Mouse (Mus musculus) gastrocnemius, adult 18-20 months (tissue): ENCODE data around the gene Actr1a. TPM values are rescaled to one million over a fixed set of nuclear protein-coding genes. Genes with fewer than 3 reads are reported as not detected.
A peak's percentile ranks its signal among the peaks of the same experiment; 100 is the strongest.

Experiments used
- DNase-seq: peaks from one replicate; pipeline ENCODE4 v3.0.0; 2021; ENCODE audit warnings: low spot score
- long read RNA-seq, 2 experiments: library from polyadenylated mRNA; stranded (forward); transcript quantifications; one replicate each; pipeline ENCODE4 v2.0.0; 2021
- total RNA-seq, 2 experiments: library from RNA; stranded (reverse); gene quantifications; 2 replicates each; pipeline ENCODE4 v1.2.3; 2021

Actr1a gene
- total RNA-seq, result 10 to 100 TPM; 51.8 to 57.1 TPM
- long read RNA-seq, experiment 1, transcript Actr1a-201 (11 exons, 2,757 nt), result major isoform, 91 of 109 reads
- long read RNA-seq, experiment 1, partial matches to known transcripts, result 7 of 109 reads
- long read RNA-seq, experiment 1, other reads (novel, unspliced or antisense), result 11 of 109 reads
- long read RNA-seq, experiment 2, transcript Actr1a-201 (11 exons, 2,757 nt), result major isoform, 81 of 98 reads
- long read RNA-seq, experiment 2, partial matches to known transcripts, result 14 of 98 reads
- long read RNA-seq, experiment 2, other reads (novel, unspliced or antisense), result 3 of 98 reads

DNA sequence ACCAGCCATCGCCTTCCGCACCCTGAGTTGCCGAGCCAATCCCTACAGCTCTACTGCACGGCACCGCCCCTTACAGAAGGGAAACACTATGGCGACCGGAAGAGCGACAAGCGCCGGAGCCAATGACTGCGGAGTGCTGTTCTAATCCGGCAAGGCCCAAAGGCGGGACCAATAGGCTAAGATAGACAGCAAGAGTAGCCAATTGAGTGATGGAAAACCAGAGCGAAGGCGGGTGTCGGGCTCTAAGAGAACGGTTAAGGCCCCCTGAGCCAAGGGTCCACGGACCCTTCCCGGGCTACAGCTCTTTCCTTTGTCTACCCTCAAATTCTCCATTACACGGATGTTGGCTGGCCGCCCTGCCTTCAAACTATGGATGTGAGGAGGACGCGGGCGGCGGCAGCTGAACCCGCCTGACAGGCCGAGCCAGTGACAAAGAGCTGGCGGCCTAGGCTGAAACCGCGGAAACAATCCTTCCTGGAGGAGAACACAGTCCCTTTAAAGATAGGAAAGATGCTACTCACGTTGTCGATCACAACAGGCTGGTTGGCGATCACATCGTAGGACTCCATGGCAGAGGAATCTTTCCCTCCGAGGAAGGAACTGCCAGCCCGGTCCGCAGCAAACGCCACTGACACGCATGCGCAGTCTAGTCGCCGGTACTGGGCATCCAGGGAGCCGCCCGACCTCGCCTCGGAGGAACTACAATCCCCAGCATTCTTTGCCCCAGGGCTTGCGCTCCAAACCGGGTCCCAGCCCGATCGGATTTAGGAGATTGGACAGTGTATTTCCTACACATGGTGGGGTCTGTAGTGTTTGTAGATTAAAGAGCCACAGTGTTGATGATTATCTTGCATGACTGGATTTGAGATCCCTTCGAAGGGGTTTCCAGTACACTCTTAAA is at the start of gene Actr1a:
TSS of gene Actr1a (minus strand) at position 640 of the 901 bp plus-strand sequence.
- DNase-seq, result peak; percentile 99

DNA sequence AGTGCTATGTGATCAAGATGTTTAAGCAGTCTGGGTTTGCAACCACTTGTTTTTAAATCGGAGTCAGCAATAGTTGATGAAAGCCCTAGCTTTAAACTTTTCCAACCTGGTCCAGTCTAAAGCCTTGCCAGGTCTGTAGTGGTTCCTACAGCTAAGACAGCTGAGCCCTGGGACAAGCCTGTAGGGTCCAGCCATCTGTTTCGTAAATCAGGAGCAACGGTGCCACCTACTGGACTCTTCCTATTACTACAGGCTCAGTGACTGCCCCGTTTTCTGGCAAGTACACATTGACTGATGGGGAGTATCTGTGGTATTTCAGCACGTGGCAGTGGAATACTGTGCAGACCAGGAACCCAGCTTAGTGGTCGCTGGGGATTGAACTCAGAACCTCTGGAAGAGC is 48.7 kb upstream of the Actr1a start:
- peak; percentile 88 for DNase-seq

DNA sequence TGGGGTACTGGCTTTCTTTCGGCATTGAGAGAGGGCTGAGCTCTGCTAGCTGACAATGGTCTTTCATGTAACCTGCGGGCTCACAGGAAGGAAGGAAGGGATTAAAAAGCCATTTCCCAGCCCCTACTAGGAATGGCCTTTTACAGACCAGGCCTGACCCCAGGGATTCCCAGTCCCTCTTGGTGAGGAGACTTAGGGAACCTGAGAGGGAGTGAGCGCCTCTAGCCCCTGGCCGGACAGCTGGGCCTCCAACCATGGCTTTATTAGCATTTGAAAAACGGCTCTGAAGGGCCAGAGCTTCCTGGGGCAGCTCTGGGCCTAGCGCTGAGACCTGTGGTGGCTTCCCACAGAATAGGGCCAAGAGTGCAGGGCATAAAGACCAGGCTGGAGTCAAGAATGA is 48.0 kb upstream of the Actr1a start:
- no peak for DNase-seq

DNA sequence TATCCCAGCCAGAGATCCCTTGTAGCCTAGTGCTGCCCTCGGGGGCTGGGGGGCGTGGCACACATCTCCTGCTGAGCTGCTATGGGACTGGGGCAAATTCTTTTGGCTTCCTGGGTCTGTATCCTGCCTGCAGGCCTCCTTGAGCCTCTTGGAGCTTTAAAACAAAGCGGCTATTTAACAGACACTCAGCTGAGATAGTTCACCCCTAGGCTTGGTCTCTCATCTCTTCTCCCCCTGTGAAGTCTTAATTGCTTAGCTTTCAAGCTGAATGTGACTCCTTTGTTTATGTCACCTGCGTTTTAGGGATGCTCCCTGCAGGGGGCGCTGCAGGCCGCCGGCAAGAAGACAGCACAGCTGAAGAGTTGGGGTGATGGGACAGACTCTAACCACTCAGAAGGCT is 39.9 kb upstream of the Actr1a start:
- DNase-seq, result no peak

DNA sequence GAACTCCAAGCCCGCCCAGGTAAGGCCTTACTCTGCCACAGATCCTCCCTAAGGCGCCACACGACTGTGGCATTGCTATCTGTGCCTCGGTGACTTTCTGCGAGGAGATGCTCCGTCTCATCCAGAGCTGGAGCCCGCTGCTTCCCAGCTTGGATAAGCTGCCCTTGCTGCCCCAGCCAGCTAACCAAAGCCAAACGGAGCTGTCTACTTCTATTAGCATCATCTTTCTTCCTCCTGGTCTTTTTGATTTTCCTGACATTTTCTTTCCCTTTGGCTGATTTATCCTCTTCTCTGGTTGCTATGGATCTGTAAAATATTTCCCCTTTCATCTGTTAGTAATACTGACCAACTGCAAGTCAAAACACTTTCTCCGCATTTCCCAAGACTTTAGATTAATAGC is 39.0 kb upstream of the Actr1a start:
- DNase-seq, result no peak

DNA sequence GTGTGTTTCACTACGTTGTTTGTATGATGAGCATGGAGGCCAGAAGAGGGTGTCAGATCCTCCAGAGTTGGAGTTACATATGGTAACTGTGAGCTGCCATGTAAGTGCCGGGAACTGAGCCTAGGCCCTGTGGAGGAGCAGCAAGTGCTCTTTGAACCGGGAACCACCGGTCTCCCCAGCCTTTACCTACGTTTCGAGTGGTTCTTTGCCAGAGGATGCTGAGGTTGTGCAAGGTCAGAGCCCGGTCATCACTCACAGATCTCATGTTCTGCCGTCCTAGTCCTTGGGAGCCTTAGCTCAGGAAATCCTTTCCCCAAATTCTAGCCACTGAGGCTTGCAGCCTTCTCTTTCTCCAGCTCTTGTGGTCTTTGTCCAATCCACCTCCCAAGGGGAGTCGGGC is 38.6 kb upstream of the Actr1a start:
- no peak for DNase-seq

DNA sequence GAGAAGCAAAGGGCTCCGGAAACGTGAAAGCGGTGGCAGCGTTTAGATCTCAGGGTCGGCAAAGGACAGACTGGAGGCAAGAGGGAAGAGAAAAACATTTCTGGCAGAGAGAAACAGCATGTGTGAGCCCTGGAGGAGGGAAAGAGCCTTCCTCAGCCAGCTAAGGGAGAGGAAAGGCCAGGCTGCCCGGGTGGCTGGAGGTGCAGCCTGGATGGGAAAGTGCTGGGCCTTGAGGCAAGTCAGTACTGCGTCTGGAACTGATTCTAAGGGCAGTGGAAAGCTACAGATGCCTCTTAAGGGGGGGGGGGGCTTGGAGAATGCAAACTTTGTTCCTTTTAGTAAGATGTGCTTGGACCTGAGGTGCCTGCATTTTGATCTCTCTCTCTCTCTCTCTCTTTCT is 38.2 kb upstream of the Actr1a start:
- DNase-seq, result no peak

DNA sequence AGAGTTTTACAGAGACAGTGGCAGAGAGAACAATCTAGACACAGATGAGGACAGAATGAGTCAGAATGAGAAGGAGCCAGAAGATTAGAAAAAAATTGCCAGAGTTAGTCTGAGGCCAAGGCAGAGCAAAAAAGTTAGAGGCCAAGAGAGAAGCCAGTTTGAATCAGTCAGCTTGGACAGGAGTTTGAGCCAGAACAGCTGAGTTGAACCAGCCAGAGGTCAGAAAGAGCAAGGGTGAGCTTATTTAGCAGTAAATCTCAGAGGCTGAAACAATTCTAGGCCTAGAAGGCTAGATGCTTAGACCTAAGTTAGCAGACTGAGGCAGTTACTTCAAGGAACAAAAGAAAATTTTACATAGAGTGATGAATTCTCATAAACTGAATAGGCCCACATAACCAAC is 33.7 kb upstream of the Actr1a start:
- no peak for DNase-seq

DNA sequence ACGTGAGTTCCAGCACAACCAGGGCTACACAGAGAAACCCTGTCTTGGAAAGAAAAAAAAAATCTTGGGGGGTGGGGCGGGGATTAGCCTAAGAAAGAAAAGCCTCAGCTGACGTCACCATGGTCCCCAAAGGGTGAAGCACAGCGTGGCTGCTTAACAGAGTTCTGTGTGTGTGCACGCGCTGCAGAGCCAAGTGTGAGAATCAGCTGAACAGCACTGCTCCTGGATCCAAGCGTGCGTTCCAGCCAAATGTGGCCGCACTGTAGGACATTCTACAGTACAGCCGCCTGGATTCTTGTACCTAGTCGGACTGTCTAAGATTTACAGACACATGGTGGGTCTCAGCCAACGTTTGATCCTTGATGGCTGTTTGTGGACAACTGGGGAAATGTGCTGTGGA is 30.9 kb upstream of the Actr1a start:
- DNase-seq, result no peak

DNA sequence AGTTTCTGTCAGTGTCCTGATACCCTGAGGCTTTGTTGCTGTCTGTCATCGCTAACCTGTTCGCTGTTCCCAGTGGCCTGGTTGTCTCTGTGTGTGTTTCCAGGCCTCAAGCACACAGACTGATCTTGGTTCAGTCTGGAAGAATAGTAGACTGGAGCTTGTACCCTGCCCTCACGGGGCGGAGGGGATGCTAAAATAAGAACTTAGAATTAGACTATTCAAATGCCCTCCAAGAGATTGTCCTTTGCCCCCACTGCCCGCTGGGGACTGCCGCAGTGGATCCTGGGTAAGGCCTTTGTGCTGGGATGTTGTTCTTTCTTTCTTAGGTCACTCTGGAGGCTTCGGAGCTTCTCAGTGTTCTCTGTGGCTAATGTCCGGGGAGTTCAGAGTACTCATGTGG is 29.7 kb upstream of the Actr1a start:
- no peak for DNase-seq

DNA sequence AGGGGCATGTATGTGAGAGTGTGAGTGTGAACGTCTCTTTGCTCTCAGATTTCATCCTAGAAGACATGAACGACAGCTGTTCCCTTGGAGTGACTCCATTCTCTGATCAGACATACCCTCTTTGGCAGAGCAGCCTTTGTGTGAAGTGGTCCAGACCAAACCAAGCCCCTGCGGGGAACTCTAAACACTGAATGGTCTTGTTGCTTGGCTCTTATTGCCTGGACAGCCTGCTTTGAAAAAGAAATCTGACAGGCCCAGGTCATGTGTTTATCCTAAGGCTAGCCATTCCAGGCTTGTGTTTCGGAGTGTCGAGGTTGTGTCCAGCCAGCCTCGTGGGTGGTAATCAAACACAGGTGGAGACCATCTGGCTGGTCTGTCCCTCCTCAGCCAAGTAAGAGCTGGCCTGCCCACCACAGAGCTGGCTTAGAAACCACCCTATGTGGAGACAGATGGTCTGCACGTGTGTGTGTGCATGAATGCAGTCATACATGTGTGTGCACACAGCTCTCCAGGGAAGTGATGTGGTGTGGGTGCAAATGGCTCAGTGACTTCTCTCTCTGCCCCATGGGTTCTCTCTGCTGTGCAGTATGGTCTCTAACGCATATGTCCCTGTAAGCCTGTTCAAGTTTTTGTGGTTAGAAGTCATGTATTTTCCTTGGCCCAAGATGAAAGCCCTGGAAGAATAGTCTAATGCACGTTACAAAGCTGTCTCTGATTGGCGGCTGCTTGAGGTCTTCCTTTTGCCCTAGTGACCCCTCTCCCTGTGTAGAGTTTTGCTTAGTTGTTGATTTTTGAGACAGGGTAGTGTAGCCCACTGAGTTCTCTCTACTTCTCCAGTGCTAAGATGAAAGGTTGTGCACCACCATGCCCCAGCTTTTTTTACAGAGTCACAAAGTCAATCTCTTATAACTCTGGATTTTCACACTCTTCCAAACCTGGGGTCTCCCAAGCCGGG is 27.1 kb upstream of the Actr1a start:
- DNase-seq, result no peak

DNA sequence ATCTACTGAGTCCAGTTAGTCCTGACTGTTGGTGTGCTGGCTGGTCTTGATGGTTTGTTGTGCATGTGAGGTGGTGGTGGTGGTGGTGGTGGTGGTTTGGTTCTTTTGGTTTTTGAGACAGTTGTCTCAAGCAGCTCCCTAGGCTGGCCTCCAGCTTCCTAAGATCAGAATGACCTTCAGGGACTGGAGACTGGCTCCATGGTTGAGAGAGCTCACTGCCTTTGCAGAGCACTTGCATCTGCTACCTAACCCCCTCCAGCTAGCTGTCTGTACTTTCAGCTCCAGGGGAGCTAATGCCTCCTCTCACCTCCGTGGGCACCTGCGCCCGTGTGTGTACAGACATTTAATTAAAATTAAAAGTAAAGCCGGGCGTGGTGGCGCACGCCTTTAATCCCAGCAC is 24.9 kb upstream of the Actr1a start:
- no peak for DNase-seq

DNA sequence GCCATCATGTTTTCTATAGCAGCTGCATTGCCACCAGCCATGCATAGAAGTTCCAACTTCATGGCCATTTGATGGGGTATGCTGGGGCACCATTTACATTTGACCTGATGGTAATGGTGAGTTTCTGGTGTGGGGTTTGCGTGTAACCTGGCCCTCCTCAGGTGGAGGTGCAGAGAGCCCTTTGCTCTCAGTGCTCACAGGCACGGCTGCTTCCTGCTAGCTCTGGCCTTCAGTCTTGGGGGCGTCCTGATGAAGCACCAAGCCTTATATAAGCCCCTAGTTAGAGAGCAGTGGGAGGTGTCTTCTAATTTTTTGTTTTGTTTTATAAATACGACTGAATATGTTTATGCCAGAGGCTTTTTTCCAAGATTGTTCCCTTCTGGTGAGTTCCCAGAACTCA is 22.5 kb upstream of the Actr1a start:
- DNase-seq, result no peak

DNA sequence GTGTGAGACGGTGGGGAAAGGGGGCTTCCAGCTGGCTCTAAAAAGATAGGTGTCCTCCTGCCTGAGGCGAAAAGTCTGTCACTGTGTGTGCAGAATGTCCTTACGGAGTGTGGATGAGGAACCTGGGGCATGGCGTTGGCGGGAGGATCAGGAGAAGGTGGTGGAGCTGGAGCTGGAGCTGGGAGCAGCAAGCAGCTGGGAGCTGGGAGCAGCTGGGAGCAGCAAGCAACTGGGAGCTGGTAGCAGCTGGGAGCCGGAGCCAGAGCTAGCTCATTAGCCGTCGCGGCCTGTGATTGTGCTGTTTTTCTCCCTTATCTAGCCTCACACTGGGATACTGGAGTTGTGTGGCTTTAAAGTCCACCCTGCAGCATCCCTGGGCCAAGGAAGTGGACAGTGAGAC is 20.7 kb upstream of the Actr1a start:
- DNase-seq, result no peak

DNA sequence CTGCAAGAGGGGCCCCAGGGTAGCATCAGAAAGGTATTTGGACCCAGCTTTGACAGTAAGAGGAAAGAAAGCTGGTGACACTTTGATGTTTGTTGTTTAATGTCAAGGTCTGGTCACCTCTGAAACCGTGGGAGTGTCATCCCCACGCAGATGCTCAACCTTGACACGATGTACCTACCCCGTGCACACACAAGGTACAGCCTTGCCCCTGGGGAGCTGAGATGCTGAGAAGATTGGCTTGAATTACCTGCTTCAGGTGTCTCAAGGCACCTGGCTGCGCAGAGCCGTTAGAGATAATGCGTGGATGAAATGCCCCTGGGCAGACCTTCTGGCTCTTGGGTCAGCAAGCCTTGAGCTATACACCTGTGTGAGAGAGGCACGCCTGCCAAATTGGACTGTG is 18.9 kb upstream of the Actr1a start:
- DNase-seq, result no peak

DNA sequence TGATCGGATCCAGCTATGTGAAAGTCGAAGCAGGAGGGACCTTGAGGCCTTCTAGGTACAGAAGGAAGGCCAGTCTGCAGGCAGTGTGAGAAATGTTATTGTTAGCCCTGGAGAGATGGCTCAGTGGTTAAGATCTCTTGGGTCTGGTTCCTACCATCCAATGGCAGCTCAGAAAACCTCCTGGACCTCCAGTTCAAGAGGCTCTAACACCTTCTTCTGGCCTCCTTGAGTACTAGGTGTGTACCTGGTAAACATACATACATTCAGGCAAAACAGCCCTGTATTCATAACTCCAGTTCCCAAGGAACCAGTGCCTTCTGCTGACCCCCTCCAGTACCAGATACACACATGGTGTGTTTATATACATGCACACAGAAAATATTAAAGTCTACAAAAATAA is 18.4 kb upstream of the Actr1a start:
- DNase-seq, result no peak

DNA sequence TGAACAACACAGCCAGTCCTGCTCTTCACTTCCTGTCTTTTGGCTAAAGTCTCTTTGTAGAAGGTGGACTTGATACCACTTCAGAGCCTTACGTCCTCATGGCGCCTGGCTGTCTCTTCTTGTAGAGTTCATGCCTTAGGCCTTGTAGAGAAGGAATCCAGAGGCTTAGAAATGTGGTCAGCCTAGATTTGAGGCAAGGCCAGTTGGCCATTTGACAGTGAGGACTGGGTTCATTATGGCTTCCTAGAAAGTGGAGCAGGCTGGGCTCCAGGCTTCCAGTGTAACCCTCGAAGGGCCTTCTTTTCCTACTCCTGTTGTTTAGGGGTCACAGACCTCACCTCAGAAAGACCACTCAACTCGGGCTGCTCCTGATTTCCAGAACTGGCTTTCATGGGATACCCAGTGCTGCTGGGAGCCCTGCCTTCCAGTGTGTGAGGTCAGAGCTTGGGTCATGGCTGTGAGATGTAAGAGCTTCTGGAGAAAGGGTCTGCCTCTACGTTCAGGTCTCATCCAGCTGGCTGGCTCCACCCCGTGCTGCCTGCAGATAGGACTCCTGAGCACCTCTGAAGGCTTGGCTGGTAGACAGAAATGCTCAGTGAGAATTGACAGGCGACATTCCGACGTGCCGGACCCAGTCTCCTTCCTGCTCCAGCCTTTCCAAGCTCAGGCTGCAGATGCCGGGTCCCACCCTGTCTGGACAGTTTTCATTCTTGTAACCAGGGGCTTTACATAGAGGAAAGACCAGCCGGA is 16.7 kb upstream of the Actr1a start:
- DNase-seq, result no peak

DNA sequence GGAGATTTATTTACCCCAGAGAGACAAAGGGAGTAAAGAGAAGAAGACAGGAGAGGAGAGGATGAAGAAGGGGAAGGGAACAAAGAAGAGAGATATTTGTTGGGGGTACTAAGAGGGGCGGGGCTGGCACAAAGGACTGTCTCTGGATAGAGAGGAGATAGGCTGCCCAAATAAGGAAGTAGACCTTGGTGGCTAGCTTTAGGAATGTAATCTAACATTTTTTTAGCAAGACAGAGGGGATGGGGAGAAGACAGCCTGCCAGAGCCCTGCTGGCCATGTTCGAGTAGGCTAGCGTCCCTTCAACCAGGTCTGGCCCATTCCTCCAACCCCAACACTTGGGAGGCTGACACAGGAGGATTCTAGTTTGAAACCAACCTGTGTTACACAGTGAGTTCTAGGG is 14.0 kb upstream of the Actr1a start:
- DNase-seq, result no peak

DNA sequence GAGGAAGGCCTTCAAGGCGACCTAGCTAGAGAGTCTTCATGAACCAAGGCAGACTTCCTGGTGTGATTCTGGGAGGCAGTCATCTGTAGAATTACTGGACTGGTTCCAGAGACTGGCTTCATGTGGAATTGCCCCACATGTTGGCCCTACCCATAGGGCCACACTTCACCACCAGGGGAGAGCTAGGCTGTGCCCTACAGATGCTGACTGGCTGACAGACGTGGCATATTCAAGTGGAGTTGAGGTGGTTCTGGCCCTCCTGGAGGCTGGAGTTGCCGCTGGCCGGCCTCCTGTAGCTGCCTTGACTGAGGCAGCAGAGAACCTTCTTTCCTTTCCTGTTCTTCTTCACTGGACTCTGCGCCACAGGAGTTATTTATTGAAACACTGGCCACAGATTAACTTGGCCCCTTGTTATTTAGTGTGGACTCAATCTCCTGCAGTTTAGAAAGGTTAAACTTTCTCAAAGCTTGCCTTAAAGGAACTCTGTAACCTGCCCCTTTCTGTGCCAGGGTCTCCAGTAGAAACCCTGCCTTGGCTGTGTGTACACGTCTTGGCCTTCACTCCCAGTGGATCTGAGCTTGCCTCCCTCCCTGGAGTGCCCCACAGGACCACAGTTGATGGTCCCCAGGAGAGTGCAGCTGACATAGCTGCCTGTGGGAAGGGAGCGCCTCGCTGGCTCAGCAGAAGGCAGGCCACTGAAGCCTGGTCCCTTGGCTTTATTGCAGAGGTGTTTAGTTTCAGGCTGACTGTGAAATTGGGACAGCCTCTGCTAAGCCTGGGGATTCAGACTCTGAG is 11.2 kb upstream of the Actr1a start:
- no peak for DNase-seq

DNA sequence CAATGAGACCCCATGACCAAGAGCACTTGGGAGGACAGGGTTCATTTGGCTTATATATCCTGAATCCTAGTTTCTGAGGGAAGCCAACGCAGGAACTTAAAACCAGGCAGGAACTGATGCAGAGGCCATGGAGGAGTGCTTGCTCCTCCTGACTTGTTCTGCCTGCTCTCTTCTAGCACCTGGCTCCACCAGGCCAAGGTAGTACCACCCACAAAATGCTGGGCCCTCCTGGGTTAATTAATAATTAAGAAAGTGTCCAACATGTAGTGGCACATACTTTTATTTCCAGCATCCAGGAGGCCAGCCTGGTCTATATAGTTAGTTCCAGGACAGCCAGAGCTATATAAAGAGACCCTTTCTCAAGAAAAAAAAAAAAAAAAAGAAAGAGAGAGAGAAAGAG is 8.5 kb upstream of the Actr1a start:
- DNase-seq, result no peak
